ENCODE assay signal across 18 mouse cellular contexts in the genomic region with DNA sequence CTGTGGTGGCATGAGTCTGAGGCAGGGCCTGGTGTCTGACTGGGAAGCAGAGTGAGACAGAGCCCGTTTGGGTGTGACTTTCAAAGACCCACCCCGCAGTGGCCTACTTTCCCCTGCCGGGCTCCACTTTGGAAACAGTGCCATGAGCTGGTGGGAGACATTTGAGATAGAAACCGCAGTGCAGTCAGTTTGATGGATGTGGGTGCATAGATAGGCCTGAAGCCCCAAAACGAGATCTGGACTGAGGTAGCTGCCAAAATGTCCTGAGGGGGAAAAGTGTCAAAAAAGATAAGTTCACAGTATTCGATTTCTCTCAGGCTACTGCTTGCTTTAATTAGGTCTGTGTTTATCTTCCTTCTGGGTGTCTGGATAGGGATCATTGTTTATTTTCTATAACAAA.
"Had no signal": no experiment of that assay in that cellular context is flagged by ENCODE, and none has a peak within 500 bp of the region (broad histone marks: within the 10 kb centered on the region; RNA-seq: fewer than 3 reads in every experiment).

No protein-coding gene starts in this region.

- H3K27ac ChIP-seq: kidney, postnatal 0 days; layer of hippocampus, adult 2 months; left cerebral cortex, adult 2 months; liver, embryonic 15.5 days; macrophage; stomach, embryonic 15.5 days had no signal

- H3K9me3 ChIP-seq: liver, embryonic 15.5 days; megakaryocyte, embryonic 14.5 days; stomach, embryonic 15.5 days had no signal

- H3K4me1 ChIP-seq: liver, embryonic 15.5 days; stomach, embryonic 15.5 days had no signal

- DNase-seq: kidney, adult 2 months; kidney, postnatal 25 days; layer of hippocampus, adult 9-11 months; layer of hippocampus, postnatal 36 days; lung, adult 18-20 months; midbrain, embryonic 14.5 days; right cerebral cortex, postnatal 25 days; spleen, adult 18-20 months; thymus, postnatal 25 days had no signal

- H3K9ac ChIP-seq: liver, embryonic 15.5 days; stomach, embryonic 15.5 days had no signal

- H3K36me3 ChIP-seq: liver, embryonic 15.5 days; stomach, embryonic 15.5 days had no signal

- H3K4me3 ChIP-seq: layer of hippocampus, adult 2 months; left cerebral cortex, adult 2 months; liver, embryonic 15.5 days; megakaryocyte, embryonic 14.5 days; stomach, embryonic 15.5 days had no signal

- H3K27me3 ChIP-seq: liver, embryonic 15.5 days; megakaryocyte, embryonic 14.5 days; stomach, embryonic 15.5 days had no signal

- H3K4me2 ChIP-seq: liver, embryonic 11.5 days; liver, embryonic 15.5 days; midbrain, embryonic 11.5 days; stomach, embryonic 15.5 days had no signal
